Mouse (Mus musculus) heart, adult 2 months (tissue): ENCODE measurements at regions not wholly inside any gene's neighbourhood (a gene's known extent, or its start where the extent isn't known, plus 50 kb on each side); places are given as distances from the start of the nearest gene placed in this dataset.

Experiments
- DNase-seq, 2 experiments: peaks; one replicate each; pipeline ENCODE4 v3.0.0; 2021
- H3K27ac ChIP-seq: fragments of 200-600 bp; 2 replicates; pipeline ENCODE4 v1.8.1; 2022
- H3K27me3 ChIP-seq: fragments of 200-500 bp; 2 replicates; pipeline ENCODE4 v1.6.1; 2012; ENCODE audit warnings: mild to moderate bottlenecking, low read length, inconsistent platforms, mixed read lengths; ENCODE audit not compliant: control insufficient read depth, insufficient read depth
- H3K36me3 ChIP-seq: fragments of 200-500 bp; 2 replicates; pipeline ENCODE4 v1.6.1; 2012; ENCODE audit warnings: low read length, inconsistent platforms; ENCODE audit not compliant: control insufficient read depth, insufficient read depth
- H3K4me1 ChIP-seq: fragments of 200-500 bp; 2 replicates; pipeline ENCODE4 v1.6.1; 2011; ENCODE audit warnings: low read length; ENCODE audit not compliant: control insufficient read depth, insufficient read depth
- H3K4me3 ChIP-seq: fragments of 200-600 bp; 2 replicates; pipeline ENCODE4 v1.8.1; 2022
- H3K79me2 ChIP-seq: fragments of 200-500 bp; replicated peaks from 2 replicates; pipeline ENCODE4 v1.6.1; 2012; ENCODE audit warnings: mild to moderate bottlenecking, inconsistent platforms, low read length, moderate library complexity, mixed read lengths; ENCODE audit not compliant: control insufficient read depth, insufficient read depth
- H3K9ac ChIP-seq: fragments of 200-500 bp; 2 replicates; pipeline ENCODE4 v1.6.1; 2012; ENCODE audit warnings: low read depth, mild to moderate bottlenecking, control low read depth, inconsistent platforms, low read length, mixed read lengths
- CTCF ChIP-seq: fragments of 200-600 bp; IDR thresholded peaks from 2 replicates; pipeline ENCODE4 v1.8.1; 2022; ENCODE audit warnings: antibody characterized with exemption, mild to moderate bottlenecking, moderate library complexity
- EP300 ChIP-seq: fragments of 200-500 bp; IDR thresholded peaks from 2 replicates; pipeline ENCODE4 v1.6.1; 2011; ENCODE audit warnings: low read depth, low read length, control low read depth; ENCODE audit not compliant: insufficient read depth
- POLR2A ChIP-seq: fragments of 200-500 bp; IDR thresholded peaks from 2 replicates; pipeline ENCODE4 v1.6.1; 2011; ENCODE audit warnings: mild to moderate bottlenecking, low read depth, low read length, control low read depth; ENCODE audit not compliant: insufficient read depth
- WGBS: fragments of 180-500 bp; shearing (Covaris S2); methylation state at CpG from one replicate; pipeline ENCODE4 v1.1.7; 2018; 5-methylcytosine and 5-hydroxymethylcytosine counted together
- intact Hi-C: fragments of 180-260 bp; cut with DNase I; formaldehyde crosslinking; loops from one replicate; pipeline ENCODE4 v1.15.1; 2025

- H3K36me3 ChIP-seq, result no peaks in the 10 kb centered on the region
- H3K79me2 ChIP-seq, result no peaks in the 10 kb centered on the region
- H3K27me3 ChIP-seq, result no peaks in the 10 kb centered on the region
- intact Hi-C loops, result no loop called here
- no peaks in the 10 kb centered on the region for H3K4me1 ChIP-seq
- DNase-seq, result no peak
- 63% methylated on average over 1 of the region's 1 CpGs for WGBS
- H3K4me3 ChIP-seq, result no peak overlapping the region
- TF ChIP-seq EP300, result no peak
- no peak for TF ChIP-seq CTCF
- no peak for TF ChIP-seq POLR2A
- H3K9ac ChIP-seq, result no peak overlapping the region
- no peak overlapping the region for H3K27ac ChIP-seq
These were observed 268.5 kb downstream of the AW209491 start for GRCm38 (mm10) chr13:14898495-14898894.

- no peaks in the 10 kb centered on the region for H3K27me3 ChIP-seq
- no peaks in the 10 kb centered on the region for H3K36me3 ChIP-seq
- 63% methylated on average over 3 of the region's 3 CpGs for WGBS
- TF ChIP-seq POLR2A (no peak), CTCF (no peak), EP300 (no peak)
- no peaks in the 10 kb centered on the region for H3K79me2 ChIP-seq
- intact Hi-C loops, result no loop called here
- DNase-seq, result peak in 1 of 2 experiments; percentile 32
- H3K4me3 ChIP-seq, result no peak overlapping the region
- H3K9ac ChIP-seq, result no peak overlapping the region
- H3K4me1 ChIP-seq, result no peaks in the 10 kb centered on the region
- no peak overlapping the region; the same call in 1 of the 2 replicates for H3K27ac ChIP-seq
These were observed 300.3 kb downstream of the AW209491 start for GRCm38 (mm10) chr13:14930137-14930785.

GRCm38 (mm10) chr13:14966187-14966726 is 336.3 kb downstream of the AW209491 start:
- TF ChIP-seq EP300 (no peak), POLR2A (no peak), CTCF (no peak)
- Histone ChIP-seq H3K27me3 (no peaks in the 10 kb centered on the region), H3K27ac (no peak overlapping the region), H3K36me3 (no peaks in the 10 kb centered on the region), H3K9ac (no peak overlapping the region), H3K4me1 (no peaks in the 10 kb centered on the region), H3K79me2 (no peaks in the 10 kb centered on the region), H3K4me3 (no peak overlapping the region)
- WGBS, result 35% methylated on average over 1 of the region's 1 CpGs
- intact Hi-C loops, result no loop called here
- DNase-seq, result no peak

GRCm38 (mm10) chr13:15002700-15003099 is 372.7 kb downstream of the AW209491 start:
- Histone ChIP-seq H3K27ac (no peak overlapping the region), H3K27me3 (no peaks in the 10 kb centered on the region), H3K79me2 (no peaks in the 10 kb centered on the region), H3K36me3 (no peaks in the 10 kb centered on the region), H3K4me3 (no peak overlapping the region), H3K9ac (no peak overlapping the region), H3K4me1 (no peaks in the 10 kb centered on the region)
- WGBS, result 91% methylated on average over 3 of the region's 3 CpGs
- intact Hi-C loops, result no loop called here
- no peak for TF ChIP-seq EP300
- TF ChIP-seq POLR2A, result no peak
- no peak for TF ChIP-seq CTCF
- DNase-seq, result no peak

- Histone ChIP-seq H3K4me3 (no peak overlapping the region), H3K79me2 (no peaks in the 10 kb centered on the region), H3K4me1 (no peaks in the 10 kb centered on the region), H3K27ac (no peak overlapping the region), H3K27me3 (no peaks in the 10 kb centered on the region), H3K9ac (no peak overlapping the region), H3K36me3 (no peaks in the 10 kb centered on the region)
- no peak for DNase-seq
- no peak for TF ChIP-seq CTCF
- no peak for TF ChIP-seq POLR2A
- no peak for TF ChIP-seq EP300
- intact Hi-C loops, result no loop called here
These were observed 381.7 kb downstream of the AW209491 start for GRCm38 (mm10) chr13:15011638-15012037.

- Histone ChIP-seq H3K4me3 (no peak overlapping the region), H3K27ac (no peak overlapping the region; the same call in 1 of the 2 replicates), H3K79me2 (no peaks in the 10 kb centered on the region), H3K36me3 (no peaks in the 10 kb centered on the region), H3K9ac (no peak overlapping the region), H3K4me1 (no peaks in the 10 kb centered on the region), H3K27me3 (no peaks in the 10 kb centered on the region)
- intact Hi-C loops, result no loop called here
- DNase-seq, result peak; percentile 34 to 49
- WGBS, result 43% methylated on average over 16 of the region's 16 CpGs
- no peak for TF ChIP-seq EP300
- TF ChIP-seq CTCF, result no peak
- TF ChIP-seq POLR2A, result no peak
These were observed 389.1 kb downstream of the AW209491 start for GRCm38 (mm10) chr13:15018811-15019745.
